Mouse (Mus musculus): ENCODE results near the gene Pde8b.

- TF ChIP-seq ZC3H11A (IDR thresholded peaks at IDR 0.05; ENCODE audit: borderline replicate concordance, low read depth, low read length) (no peak), MAFK (IDR thresholded peaks at IDR 0.05; ENCODE audit: insufficient read depth, low read depth, low read length) (no peak), ZNF384 (IDR thresholded peaks at IDR 0.05; ENCODE audit: low read depth, low read length) (no peak), HCFC1 (IDR thresholded peaks at IDR 0.05; ENCODE audit: borderline replicate concordance, insufficient read depth, low read length) (no peak), CHD2 (IDR thresholded peaks at IDR 0.05; ENCODE audit: low read depth, low read length) (no peak)
Measured at GRCm38 (mm10) chr13:95095860-95096259, 154.3 kb downstream of the Pde8b start.
